Mouse (Mus musculus): ENCODE data around the gene Ctsc.

GRCm38 (mm10) chr7:88358042-88358878 lies 80.4 kb downstream of the Ctsc start:
- no peak for TF ChIP-seq POLR2A (IDR thresholded peaks at IDR 0.05; ENCODE audit: borderline replicate concordance, low read depth, low read length)
- no peak for TF ChIP-seq CTCF (IDR thresholded peaks at IDR 0.05; ENCODE audit: low read depth, low read length)

Data from bone marrow macrophage, adult 2 months (primary cell).